Mouse (Mus musculus) bone marrow macrophage, adult 2 months (primary cell): Measurements from ENCODE around the gene Gm3005. TPM values are rescaled to one million over a fixed set of nuclear protein-coding genes. Genes with fewer than 3 reads are reported as not detected.
"Not testable (repeated sequence)": the region's sequence is repeated elsewhere in the genome, so short reads cannot be mapped to it uniquely, and the experiment has no call there.

ENCODE experiments used
- H3K27ac ChIP-seq: 2 replicates; pipeline ENCODE4 v1.5.1; 2012; ENCODE audit warnings: low read depth, low read length; ENCODE audit not compliant: insufficient read depth
- H3K4me1 ChIP-seq: 2 replicates; pipeline ENCODE4 v1.6.1; 2012; ENCODE audit warnings: low read length; ENCODE audit not compliant: control insufficient read depth, insufficient read depth
- H3K4me3 ChIP-seq: 2 replicates; pipeline ENCODE4 v1.5.1; 2012; ENCODE audit warnings: mild to moderate bottlenecking, low read length, moderate library complexity; ENCODE audit not compliant: insufficient read depth
- polyA plus RNA-seq: library from polyadenylated mRNA; stranded (reverse); fragments of >200 nt; gene quantifications from 2 replicates; pipeline ENCODE4 v1.2.4, GENCODE M21; 2012; ENCODE audit not compliant: missing spikeins, insufficient read depth, insufficient read length

The Gm3005 gene
- not detected in 2 replicates for polyA plus RNA-seq

DNA sequence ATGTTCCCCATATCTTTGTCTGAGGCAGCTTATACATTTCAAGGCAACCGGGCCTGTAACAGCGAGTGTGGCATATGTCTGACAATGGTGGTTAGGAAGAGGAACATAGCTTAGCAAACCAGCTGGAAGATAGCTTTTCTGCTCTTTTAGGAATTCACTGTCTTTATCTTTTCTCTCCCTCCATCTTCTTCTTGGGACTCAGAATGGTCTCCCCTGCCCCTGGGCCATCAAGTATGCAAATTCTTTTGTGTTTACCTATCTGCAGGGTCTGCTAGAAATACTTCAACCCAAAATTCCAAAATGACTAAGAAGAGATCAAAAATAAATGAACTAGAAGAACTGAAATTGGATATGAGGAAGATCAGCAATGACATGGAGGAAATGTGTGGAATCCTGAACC lies at the start of gene Gm3005:
Gene Gm3005 (plus strand): TSS at position 301 of the 400 bp plus-strand sequence.
- H3K4me1 ChIP-seq, H3K4me3 ChIP-seq, H3K27ac ChIP-seq: not testable (repeated sequence)

DNA sequence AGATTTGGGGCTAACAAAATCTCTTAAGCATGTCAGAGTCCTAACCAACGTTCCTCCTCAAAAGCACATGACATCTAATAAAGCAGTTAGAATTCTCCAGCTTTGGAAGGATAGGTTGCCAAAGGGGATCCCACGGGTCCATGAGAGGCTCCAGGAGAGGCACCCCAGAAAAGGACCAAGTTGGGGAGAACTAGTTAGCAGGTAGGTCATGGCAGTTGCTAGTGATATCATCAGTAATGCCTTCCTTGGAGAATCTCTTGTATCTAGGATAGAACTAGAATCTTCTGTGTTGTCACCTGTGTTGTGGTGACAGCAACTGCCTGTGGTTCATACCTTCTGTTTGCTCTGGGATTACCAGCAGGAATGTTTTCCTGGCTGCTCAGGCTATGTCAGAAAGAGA lies 33.1 kb upstream of the Gm3005 start, which contains the start of gene Gm10413:
Gene Gm10413 (plus strand): TSS at position 301 of the 400 bp plus-strand sequence.
- not testable (repeated sequence) for H3K4me3 ChIP-seq, H3K4me1 ChIP-seq, H3K27ac ChIP-seq

DNA sequence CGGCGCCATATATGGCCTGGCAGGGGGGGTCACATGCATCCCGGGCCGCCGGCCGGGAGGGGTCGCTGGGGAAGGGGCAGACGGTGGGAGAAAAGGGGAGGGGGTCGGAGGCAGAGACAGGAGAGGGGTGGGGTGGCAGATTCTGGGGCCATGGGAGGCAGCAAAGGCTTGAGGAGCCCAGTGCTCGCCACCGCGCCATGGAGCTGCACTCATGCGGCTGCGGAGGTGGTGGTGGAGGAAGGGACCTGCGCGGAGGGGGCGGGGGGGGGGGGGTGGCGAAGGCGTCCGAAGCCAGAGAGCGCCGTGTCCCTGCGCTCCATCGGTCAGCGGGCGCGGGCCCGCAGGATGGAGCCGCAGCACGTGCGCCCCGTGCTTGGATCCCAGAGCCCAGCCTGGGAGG lies 15.6 kb upstream of the Gm3005 start, which contains the start of gene Gm10409:
Gene Gm10409 (plus strand): TSS at position 301 of the 400 bp plus-strand sequence.
- not testable (repeated sequence) for H3K4me3 ChIP-seq, H3K4me1 ChIP-seq, H3K27ac ChIP-seq

DNA sequence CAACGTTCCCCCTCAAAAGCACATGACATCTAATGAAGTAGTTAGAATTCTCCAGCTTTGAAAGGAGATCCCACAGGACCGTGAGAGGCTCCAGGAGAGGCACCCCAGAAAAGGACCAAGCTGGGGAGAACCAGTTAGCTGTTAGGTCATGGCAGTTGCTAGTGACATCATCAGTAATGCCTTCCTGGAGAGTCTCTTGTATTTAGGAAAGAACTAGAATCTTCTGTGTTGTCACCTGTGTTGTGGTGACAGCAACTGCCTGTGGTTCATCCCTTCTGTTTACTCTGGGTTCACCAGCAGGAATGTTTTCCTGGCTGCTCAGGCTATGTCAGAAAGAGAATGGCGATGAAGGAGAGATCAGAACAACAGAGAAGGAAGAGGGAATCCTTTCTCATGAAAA lies 21.2 kb downstream of the Gm3005 start, which contains the start of gene Gm10408:
Gene Gm10408 (plus strand): TSS at position 301 of the 400 bp plus-strand sequence.
- H3K27ac ChIP-seq, H3K4me1 ChIP-seq, H3K4me3 ChIP-seq: not testable (repeated sequence)

DNA sequence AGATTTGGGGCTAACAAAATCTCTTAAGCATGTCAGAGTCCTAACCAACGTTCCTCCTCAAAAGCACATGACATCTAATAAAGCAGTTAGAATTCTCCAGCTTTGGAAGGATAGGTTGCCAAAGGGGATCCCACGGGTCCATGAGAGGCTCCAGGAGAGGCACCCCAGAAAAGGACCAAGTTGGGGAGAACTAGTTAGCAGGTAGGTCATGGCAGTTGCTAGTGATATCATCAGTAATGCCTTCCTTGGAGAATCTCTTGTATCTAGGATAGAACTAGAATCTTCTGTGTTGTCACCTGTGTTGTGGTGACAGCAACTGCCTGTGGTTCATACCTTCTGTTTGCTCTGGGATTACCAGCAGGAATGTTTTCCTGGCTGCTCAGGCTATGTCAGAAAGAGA lies 206.3 kb downstream of the Gm3005 start, which contains the start of gene Gm3012:
Gene Gm3012 (plus strand): TSS at position 301 of the 400 bp plus-strand sequence.
- H3K4me1 ChIP-seq, H3K4me3 ChIP-seq, H3K27ac ChIP-seq: not testable (repeated sequence)

Other genes starting within 250 kb of the Gm3005 start
- gene Gm5795, start 239.8 kb upstream of the Gm3005 start, polyA plus RNA-seq = not detected in 2 replicates
- gene D830030K20Rik, start 219.6 kb upstream of the Gm3005 start, polyA plus RNA-seq = not detected in 2 replicates
- gene Gm2956, start 95.5 kb upstream of the Gm3005 start, polyA plus RNA-seq = not detected in 2 replicates
- not detected in 2 replicates for gene Gm10413, start 33.0 kb upstream of the Gm3005 start, polyA plus RNA-seq
- not detected in 2 replicates for gene Gm10409, start 15.5 kb upstream of the Gm3005 start, polyA plus RNA-seq
- not detected in 2 replicates for gene Gm10408, start 21.3 kb downstream of the Gm3005 start, polyA plus RNA-seq
- not detected in 2 replicates for gene Gm3012, start 206.4 kb downstream of the Gm3005 start, polyA plus RNA-seq
- not detected in 2 replicates for gene Gm3020, start 223.9 kb downstream of the Gm3005 start, polyA plus RNA-seq